Mouse (Mus musculus): ENCODE data around the gene Rara.

Gene Rara

DNA sequence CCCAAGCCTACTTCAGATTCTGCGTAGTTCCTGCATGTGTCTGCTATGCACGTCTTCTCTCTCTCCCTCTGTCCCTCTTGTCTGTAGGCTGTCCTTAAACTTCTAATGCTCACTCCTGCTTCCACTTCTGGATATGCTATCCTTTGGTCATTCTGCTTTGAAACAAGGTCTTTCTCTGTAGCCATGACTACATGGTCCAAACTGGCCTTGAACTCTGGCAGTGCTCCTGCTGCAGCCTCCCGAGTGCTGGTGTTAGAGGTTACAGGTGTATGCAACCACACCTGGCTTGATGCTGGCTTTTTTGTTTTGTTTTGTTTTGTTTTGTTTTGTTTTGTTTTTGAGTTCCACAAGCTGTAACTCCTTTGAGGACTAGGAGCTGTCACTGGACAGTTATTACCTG is 6.7 kb downstream of the Rara start:
- in situ Hi-C loops (cut with MboI; ENCODE audit: low pct_unique_long_range_greater_than_20kb in 1 of 2, low sequenced_read_pairs in 2 of 2, unreplicated experiment in 1 of 2), result no loop called here

- in situ Hi-C loops (cut with MboI; ENCODE audit: low pct_unique_long_range_greater_than_20kb in 1 of 2, low sequenced_read_pairs in 2 of 2, unreplicated experiment in 1 of 2), result loop anchor here in 1 of 2 experiments (5.0 kb wide), 1 partner anchor 37 kb away; no protein-coding TSS in a partner anchor
Observed at GRCm38 (mm10) chr11:98935123-98935522, 7.5 kb downstream of the Rara start.

- in situ Hi-C loops (cut with MboI; ENCODE audit: low pct_unique_long_range_greater_than_20kb in 1 of 2, low sequenced_read_pairs in 2 of 2, unreplicated experiment in 1 of 2), result loop anchor here in 1 of 2 experiments (5.0 kb wide), 1 partner anchor 36 kb away; no protein-coding TSS in a partner anchor
Observed at GRCm38 (mm10) chr11:98936170-98936569, 8.6 kb downstream of the Rara start.

GRCm38 (mm10) chr11:98936606-98937409 is 9.2 kb downstream of the Rara start:
- in situ Hi-C loops (cut with MboI; ENCODE audit: low pct_unique_long_range_greater_than_20kb in 1 of 2, low sequenced_read_pairs in 2 of 2, unreplicated experiment in 1 of 2), result loop anchor here in 1 of 2 experiments (5.0 kb wide), 1 partner anchor 35 kb away; no protein-coding TSS in a partner anchor

GRCm38 (mm10) chr11:98937410-98937913 is 9.8 kb downstream of the Rara start:
- in situ Hi-C loops (cut with MboI; ENCODE audit: low pct_unique_long_range_greater_than_20kb in 1 of 2, low sequenced_read_pairs in 2 of 2, unreplicated experiment in 1 of 2), result loop anchor here in 1 of 2 experiments (5.0 kb wide), 1 partner anchor 35 kb away; no protein-coding TSS in a partner anchor

GRCm38 (mm10) chr11:98937914-98938694 is 10.5 kb downstream of the Rara start:
- in situ Hi-C loops (cut with MboI; ENCODE audit: low pct_unique_long_range_greater_than_20kb in 1 of 2, low sequenced_read_pairs in 2 of 2, unreplicated experiment in 1 of 2), result loop anchor here in 1 of 2 experiments (5.0 kb wide), 1 partner anchor 34 kb away; no protein-coding TSS in a partner anchor

DNA sequence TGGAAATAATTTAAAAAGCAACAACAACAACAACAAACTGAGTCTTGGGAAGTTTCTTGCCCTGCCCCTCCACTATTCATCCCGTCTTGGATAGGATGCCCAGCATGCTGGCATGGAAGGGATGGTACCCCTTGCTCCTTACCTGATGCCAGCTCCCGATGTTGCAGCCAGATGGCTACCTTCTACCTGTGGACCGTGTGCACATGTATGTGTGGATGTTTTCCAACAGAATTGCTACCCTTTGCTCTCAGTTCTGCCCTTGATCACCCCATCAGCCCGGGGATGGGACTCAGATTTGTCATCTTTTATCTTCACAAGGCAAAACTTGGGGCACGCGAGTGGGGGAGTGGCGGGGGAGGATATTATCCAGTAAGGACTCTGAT is 11.1 kb downstream of the Rara start:
- in situ Hi-C loops (cut with MboI; ENCODE audit: low pct_unique_long_range_greater_than_20kb in 1 of 2, low sequenced_read_pairs in 2 of 2, unreplicated experiment in 1 of 2), result loop anchor here in 1 of 2 experiments (5.0 kb wide), 1 partner anchor 34 kb away; no protein-coding TSS in a partner anchor

- in situ Hi-C loops (cut with MboI; ENCODE audit: low pct_unique_long_range_greater_than_20kb in 1 of 2, low sequenced_read_pairs in 2 of 2, unreplicated experiment in 1 of 2), result loop anchor here in 1 of 2 experiments (5.0 kb wide), 1 partner anchor 33 kb away; no protein-coding TSS in a partner anchor
Observed at GRCm38 (mm10) chr11:98939084-98939952, 11.7 kb downstream of the Rara start.

- in situ Hi-C loops (cut with MboI; ENCODE audit: low pct_unique_long_range_greater_than_20kb in 1 of 2, low sequenced_read_pairs in 2 of 2, unreplicated experiment in 1 of 2), result loop anchor here in 1 of 2 experiments (5.0 kb wide), 1 partner anchor 32 kb away; no protein-coding TSS in a partner anchor
Observed at GRCm38 (mm10) chr11:98939953-98940641, 12.5 kb downstream of the Rara start.

DNA sequence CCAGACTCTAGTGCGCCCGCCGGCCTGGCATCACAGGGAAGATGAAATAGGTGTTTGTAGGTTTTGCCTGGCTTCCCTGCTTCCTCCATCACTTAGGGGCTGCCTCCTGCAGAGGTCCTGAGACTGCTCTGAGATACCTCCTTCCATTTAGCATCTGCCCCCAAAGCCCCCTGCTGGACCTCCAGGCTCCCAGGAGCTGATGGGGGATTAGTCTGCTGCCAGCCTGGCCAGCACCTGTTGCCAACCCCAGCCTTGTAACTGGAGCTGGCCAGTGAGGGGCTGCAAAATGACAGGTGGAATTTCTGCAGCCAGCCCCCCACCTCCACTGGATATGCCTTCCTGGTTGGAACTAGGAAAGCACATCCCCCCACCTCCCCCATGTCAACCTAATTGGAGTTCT is 13.2 kb downstream of the Rara start:
- in situ Hi-C loops (cut with MboI; ENCODE audit: low pct_unique_long_range_greater_than_20kb in 1 of 2, low sequenced_read_pairs in 2 of 2, unreplicated experiment in 1 of 2), result no loop called here

DNA sequence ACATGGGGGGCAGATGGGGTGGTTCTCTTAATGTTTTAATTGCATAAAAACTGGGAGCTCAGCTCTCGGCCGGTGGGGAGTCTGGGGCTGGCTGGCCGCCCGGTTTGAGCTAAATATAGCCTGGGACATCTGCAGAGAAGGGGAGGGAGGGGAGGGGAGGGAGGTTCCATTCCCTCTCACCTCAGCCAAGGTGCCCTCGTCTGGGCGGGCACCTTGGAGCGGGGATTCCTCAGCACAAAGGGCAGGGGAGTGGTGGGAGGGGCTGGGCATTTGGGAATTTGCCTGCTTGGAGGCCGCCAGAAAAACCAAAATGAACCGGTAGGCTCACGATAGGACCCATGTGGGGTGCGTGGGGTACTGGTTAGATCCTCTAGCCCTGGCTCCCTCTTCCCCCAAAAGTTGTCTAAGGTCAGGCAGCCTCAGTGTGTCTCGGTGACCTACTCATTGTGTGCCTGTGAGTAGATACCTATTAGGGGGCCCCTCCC is 13.8 kb downstream of the Rara start:
- in situ Hi-C loops (cut with MboI; ENCODE audit: low pct_unique_long_range_greater_than_20kb in 1 of 2, low sequenced_read_pairs in 2 of 2, unreplicated experiment in 1 of 2), result no loop called here

GRCm38 (mm10) chr11:98941826-98942550 is 14.4 kb downstream of the Rara start:
- in situ Hi-C loops (cut with MboI; ENCODE audit: low pct_unique_long_range_greater_than_20kb in 1 of 2, low sequenced_read_pairs in 2 of 2, unreplicated experiment in 1 of 2), result no loop called here

DNA sequence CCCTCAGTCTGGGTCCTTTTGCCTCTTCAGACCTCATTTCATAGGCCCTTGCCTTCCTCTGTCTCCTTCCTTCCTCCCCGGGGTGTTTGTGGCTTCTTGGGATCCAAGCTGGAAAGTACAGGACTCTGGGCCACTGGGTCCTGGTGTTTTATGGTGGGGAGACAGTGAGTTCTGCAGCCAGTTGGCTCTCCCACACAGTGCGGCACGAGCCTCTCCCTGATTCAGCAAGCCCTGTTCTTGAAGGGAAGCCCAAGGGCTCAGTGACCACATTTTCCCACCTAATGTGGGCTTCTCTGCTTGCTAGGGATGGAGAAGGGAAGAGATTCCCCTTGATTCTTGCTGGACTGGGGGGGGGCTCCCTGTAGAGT is 14.9 kb downstream of the Rara start:
- in situ Hi-C loops (cut with MboI; ENCODE audit: low pct_unique_long_range_greater_than_20kb in 1 of 2, low sequenced_read_pairs in 2 of 2, unreplicated experiment in 1 of 2), result no loop called here

DNA sequence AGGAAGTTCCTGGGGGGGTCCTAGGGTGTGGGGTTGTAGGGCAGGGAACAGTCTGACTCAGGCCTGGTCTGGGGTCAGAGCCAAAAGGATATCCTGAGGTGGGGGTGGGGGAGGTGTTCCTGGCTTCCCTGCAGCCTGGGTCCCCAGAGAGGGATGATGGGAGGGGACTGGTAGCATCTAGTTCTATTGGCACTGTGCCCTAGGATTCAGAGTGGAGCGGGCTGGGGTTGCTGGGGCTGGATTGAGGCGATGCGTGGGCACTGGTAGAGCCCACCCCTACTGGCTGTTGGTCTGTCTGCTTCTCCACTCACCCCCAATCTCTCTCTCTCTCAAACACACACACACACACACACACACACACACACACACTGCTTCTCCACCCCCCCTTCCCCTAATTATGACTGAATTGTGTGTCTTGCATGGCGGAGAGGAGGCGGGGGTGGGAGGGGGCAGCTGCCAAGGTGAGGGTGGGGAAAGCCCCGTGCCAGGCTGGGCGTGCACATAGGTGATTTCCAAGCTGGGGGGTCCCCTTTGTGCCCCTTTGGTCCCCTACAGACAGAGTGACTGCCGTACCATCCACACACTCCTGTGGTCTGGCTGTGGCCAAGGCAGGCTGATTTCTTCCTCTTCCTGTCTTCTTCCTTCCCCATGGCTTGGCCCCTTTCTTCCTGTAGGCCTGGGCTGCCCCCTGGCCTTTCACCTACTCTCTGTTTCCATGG is 15.5 kb downstream of the Rara start:
- in situ Hi-C loops (cut with MboI; ENCODE audit: low pct_unique_long_range_greater_than_20kb in 1 of 2, low sequenced_read_pairs in 2 of 2, unreplicated experiment in 1 of 2), result no loop called here

DNA sequence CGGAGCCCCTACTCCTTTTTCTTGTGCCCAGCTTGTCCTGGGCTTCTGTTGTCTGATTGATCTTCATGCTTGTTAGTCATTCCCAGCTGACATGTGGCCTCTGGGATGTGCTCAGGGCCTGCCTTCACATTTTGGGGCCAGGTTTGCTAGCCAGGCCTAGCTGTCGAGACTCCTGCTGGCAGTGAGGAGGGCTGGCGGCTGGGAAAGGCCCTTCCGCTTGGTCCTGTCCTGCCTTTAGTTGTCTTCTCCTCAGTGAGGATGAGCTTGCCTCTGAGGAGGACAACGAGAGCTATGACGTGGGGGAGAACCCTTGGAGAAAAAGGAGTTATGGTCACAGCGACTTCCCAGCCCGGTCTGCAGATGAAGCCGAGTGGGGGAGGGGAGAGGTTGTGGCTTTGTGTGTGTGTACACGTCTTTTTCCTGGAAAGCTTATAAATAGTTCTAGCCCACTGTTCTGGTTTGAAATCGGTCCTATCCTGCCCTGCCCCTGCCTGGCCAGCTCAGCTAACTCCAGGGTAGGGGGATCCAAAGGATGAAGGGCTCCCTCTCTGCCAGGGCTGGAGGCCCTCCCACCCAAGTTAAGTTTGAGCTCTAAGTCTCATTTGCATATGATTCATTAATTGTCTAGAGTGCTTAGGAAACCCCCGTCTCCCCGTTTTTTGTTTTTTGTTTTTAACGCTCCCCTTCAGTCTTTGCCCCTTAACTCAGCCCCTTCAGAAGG is 16.3 kb downstream of the Rara start:
- in situ Hi-C loops (cut with MboI; ENCODE audit: low pct_unique_long_range_greater_than_20kb in 1 of 2, low sequenced_read_pairs in 2 of 2, unreplicated experiment in 1 of 2), result no loop called here

All from mouse embryonic stem cell (cell line).